Mouse (Mus musculus): ENCODE results near the gene Lyl1.

DNA sequence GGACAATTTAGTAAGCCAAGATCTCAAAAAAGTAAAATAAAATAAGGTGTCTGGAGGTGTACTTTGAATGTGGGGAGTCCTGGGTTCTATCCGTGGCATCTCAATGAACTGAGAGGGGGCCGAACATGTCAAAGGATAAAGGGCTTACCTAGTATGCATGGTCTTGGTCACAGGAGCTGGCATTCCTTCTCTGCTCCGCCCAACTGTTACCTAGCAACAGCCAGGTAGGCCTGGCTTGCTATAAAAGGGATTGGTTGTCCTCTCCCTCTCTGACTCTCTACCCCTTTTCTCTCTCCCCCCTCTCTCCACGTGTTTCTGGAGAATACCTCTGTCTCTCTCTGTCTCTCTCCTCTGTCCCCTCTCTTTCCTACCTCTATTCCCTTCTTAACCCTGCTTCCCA lies 43.6 kb upstream of the Lyl1 start:
- TF ChIP-seq CTCF (IDR thresholded peaks at IDR 0.05; ENCODE audit: low read depth, low read length) (no peak), POLR2A (IDR thresholded peaks at IDR 0.05; ENCODE audit: borderline replicate concordance, low read depth, low read length) (no peak)
